Mouse (Mus musculus): Measurements from ENCODE around the gene Rhoq.

DNA sequence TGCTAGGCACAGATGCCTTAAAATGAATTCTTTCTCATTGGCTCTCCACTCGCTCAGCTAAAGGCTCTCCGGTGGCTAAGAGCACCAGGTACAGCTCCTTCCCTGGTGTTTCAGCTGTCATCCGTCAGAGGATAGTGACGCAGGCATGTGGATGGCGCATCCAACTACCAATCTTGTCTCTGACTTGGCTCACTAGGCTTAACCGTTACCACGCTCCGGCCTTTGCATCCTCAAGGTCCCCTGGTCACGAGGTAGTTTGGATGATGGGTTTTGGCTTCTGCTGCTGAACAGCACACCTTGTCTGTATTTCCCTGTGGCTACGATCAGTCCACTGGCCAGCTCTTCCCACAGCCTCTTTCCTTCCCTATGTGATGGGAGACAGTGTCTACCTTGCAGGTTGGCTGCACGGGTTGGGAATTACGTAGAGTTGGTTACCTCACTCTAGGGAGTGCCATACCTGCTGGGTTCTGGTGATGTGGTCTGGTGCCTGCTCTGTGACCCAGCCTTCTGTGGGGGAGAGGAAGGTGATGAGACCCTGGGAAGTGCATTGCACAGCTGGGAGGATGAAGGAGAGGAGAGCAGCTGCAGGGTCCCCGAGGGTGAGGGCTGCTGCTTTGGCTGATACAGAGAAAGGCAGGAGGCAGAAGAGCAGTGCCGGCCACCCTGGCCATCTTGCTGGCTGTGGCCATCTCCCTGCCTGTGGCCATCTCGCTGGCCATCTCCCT lies 7.3 kb downstream of the Rhoq start:
- TF ChIP-seq POLR2A (IDR thresholded peaks at IDR 0.05; ENCODE audit: insufficient read depth, low read depth, low read length): no peak
- TF ChIP-seq CTCF (IDR thresholded peaks at IDR 0.05): no peak
- no peak for TF ChIP-seq EP300 (IDR thresholded peaks at IDR 0.05; ENCODE audit: insufficient read depth, low read depth, low read length)

All from heart, adult 2 months (tissue).